Mouse (Mus musculus) cortical plate, adult 2 months (tissue): ENCODE results near the gene Acvr2b.

Source experiments
- CTCF ChIP-seq: fragments of 200-500 bp; IDR thresholded peaks from 2 replicates; pipeline ENCODE4 v1.5.1; 2011; ENCODE audit warnings: mild to moderate bottlenecking, control low read depth, low read length; ENCODE audit not compliant: insufficient read depth; ENCODE audit errors: extremely low read depth
- POLR2A ChIP-seq: fragments of 200-500 bp; IDR thresholded peaks from 2 replicates; pipeline ENCODE4 v1.6.1; 2011; ENCODE audit warnings: mild to moderate bottlenecking, low read length, control low read depth; ENCODE audit not compliant: insufficient read depth; ENCODE audit errors: extremely low read depth

DNA sequence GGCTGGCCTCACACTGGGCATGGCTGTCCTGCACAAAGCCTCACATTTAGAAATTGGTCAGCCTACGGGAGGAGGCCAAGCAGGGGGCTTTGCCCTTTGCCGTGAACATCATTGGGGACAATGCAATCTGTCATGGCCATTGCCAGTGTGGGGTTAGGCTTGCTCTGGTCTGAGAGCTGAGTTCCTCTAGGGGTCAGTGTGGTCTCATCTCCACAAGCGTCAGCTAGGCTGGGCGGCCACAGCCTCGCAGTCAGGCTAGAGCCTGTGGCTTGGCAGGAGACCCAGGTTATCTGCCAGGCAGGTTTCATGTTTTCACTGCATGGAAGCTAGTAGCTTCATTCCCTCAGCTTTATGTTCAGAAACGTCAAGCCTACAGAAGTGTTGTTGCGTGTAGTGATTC is 63.7 kb downstream of the Acvr2b start:
- TF ChIP-seq CTCF (peak; percentile 43), POLR2A (no peak)
